Mouse (Mus musculus) embryo, embryonic 11 days (tissue): ENCODE results near the gene Snx29.

ENCODE experiments used
- DNase-seq: peaks from one replicate; pipeline ENCODE4 v3.0.0-alpha.2; 2015

Gene Snx29

GRCm38 (mm10) chr16:11747867-11748266, 425.2 kb downstream of the Snx29 start:
- no peak for DNase-seq

DNA sequence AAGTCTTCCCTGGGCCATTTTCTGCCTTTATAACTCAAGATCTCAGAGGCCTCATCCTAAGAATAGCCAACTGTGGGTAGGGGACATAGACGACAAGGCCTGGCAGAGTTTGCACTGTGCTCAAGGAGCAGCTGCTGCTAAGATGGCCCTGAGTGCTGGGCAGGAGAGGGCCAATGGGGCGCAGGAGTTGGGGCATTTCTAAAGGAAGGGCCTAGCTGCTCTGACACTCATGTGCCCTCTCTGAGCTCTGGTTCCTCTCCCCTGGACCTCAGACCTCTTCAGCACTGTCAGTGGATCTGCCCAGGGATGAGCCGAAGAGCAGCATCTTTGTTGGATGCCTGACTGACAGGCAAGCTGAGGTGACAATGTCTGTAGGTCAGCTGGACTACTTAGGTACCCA, 426.4 kb downstream of the Snx29 start:
- DNase-seq = no peak

GRCm38 (mm10) chr16:11750605-11751004, 427.9 kb downstream of the Snx29 start:
- no peak for DNase-seq

GRCm38 (mm10) chr16:11752557-11752956, 429.8 kb downstream of the Snx29 start:
- no peak for DNase-seq

- no peak for DNase-seq
Observed at GRCm38 (mm10) chr16:11753466-11753865, 430.8 kb downstream of the Snx29 start.

DNA sequence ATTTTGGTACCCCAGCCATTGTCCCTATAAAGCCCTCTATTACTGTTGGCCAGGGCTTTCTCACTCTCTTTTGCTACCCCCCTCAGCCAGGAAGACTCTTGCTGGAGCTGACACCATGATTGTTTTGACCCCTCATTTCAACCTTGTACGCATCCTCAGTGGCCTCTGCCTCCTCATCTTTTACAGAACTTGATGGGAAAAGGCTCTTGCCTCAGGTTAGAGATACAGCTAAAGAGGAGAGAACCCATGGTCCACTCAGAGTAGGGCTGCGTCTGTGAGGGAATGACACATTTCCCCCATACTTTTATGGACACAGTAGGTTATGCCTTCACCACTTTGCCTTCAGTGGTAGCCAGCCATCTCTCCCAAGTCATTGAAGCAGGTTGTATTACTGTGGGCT, 431.4 kb downstream of the Snx29 start:
- DNase-seq = no peak

DNA sequence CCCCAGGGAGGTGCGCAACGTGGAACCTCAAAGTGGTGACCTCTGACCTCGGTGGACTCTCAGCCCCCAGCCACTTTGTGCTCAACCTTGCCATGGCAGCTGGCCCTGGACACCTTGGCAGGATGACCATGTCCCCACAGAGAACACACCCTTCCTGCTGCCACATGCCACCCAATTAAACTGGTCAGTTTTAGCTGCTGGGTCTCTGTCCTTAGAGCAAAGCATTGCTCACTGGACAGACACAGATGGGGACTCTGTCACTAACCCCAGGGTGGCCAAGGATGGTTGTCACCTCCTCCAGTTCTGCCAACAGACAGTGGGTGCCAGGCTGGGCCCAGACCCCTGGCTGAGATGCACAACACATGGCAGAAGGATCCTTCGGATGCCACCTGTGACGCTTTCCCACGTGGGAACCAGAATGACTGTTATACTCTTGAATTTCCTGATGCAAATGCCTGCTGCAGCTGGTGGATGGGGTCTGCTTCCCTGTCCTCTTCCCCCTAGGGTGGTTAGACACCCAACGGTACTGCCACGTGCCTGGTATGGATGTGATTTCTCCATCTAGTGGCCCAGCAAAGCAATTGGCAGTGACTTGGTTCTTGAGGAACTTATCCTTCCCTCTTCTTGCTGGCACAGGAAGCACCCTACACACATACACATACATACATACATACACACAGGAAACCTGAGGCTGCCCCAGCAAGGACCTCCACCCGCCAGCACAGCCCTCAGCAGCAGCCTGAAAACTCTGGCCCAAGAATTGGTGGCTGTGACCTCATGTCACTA, 432.8 kb downstream of the Snx29 start:
- no peak for DNase-seq

GRCm38 (mm10) chr16:11756598-11757245, 434.0 kb downstream of the Snx29 start:
- DNase-seq = no peak

- DNase-seq = no peak
Observed at GRCm38 (mm10) chr16:11757471-11757870, 434.8 kb downstream of the Snx29 start.

- DNase-seq = no peak
Observed at GRCm38 (mm10) chr16:11757951-11758350, 435.2 kb downstream of the Snx29 start.

DNA sequence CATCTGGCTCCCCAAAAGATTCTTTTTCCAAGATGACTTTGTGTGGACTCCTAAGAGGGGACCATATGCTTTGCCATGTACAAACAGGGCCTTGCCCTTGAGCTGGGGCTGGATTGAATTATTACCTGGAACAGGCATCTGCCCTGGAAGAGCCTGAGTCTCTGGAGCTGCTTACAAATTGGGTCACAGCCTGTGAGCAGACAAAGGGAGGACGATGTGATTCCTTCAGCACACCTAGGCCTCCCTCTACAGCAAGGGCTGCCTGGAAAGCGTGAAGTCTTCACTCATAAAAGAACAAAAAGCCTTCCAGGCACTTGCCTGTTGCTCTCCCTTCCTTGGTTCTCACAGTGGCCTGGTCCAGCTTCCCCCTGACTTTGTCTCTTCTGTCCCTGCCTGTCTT, 449.6 kb downstream of the Snx29 start:
- no peak for DNase-seq

GRCm38 (mm10) chr16:11774321-11774720, 451.6 kb downstream of the Snx29 start:
- DNase-seq = no peak

DNA sequence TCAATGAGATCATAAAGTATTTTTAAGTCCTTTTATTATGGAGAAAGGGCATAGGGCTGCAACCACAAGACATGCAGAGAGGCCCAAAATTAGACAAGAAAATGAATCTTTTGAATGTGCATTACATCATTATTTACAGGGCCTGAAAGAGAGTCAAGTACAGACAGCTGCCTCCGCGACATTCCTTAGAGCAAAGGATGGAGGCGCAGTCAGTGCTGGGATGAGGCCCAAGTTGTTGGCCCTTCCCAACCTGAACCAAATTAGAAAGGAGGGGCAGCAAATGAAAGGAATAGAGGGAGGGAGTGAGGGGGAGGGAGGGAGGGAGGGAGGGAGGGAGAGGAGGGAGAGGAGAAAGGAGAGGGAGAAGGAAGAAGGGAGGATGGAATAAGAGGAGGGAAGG, 453.8 kb downstream of the Snx29 start:
- DNase-seq = no peak

DNA sequence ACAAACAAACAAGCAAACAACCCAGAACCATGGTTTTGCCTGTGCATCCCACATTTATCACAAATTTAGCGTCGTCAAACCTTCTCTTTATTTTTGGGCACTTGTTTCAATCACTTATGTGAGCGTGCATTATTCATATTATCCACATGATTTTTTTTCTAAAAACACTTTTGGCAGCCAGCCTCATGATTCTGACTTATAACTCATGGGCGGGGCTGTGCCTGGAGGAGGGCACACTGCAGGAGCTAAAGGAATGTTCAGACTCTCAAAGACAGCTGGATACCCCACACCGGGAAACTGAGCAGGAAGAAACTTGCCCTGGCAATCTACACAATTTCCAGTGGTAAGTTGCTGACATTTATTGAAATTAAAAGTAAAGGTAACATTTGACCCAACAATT, 455.5 kb downstream of the Snx29 start:
- no peak for DNase-seq

DNA sequence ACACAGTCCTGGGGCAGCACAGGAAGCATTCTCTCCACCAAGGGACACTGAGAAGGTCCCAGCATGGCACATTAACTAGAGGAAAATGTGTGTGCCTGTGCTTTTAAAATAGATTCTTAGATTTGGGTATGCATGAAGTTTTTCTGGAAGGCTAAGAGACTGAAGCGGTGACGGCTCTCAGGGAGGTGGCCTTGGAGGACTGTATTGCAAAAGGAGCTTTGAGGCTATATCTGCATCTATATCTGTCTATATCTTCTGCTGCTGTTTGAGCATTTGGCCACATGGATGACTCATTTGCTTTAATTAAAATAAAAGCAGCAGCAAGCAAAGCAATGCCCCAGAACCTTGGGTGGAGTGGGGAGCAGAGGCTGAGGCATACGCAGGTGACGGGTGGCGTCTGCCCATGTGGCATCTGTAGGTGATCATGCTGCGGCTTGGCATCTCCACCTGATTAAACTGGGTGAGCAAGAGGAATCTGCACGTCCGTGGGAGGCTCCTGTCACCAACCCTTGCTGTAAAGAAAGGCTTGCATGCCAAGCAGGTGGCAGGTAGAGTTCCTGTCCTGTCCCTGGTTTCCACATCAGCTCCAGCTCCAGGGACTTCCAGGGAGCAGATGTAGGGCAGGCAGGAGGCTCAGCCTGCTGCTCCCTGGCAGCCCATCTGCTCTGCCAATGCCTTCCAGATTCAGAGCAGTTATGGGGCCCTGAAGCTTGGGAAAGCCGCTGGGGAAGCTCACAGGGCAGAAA, 456.2 kb downstream of the Snx29 start:
- DNase-seq = no peak

DNA sequence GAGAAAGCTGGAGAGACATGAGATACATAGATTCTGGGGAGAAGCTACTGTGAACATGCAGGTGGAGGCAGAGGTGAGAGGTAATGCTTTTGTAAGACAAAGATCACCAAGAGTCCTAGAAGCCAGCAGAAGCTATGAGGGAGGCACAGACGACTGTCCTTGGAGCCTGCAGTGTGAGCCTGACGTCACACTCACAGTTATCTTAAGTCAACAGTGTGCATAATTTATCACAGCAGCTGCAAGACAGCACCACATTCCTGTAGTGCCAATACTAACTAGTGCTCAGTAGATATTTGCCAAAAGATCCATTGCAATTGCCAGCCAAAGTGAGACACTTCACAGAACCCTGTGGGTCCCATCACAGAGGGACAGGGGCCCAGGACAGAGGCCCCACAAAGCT, 459.4 kb downstream of the Snx29 start:
- DNase-seq = no peak

DNA sequence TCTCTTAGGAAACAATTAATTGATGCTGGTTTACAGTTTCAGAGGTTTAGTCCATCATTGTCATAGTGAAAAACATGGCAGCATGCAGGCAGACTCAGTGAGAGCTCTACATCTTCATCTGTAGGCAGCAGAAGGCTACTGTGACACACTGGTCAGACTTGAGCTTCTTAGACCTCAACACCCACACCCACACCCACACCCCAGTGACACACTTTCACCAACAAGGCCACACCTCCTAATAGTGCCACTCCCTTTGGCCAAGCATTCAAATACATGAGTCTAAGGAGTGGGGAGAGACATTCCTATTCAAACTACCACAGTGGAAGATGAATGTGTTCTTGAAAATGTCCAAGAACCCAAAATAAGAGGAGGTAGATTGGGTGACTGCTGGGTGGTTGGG, 460.6 kb downstream of the Snx29 start:
- DNase-seq = no peak

DNA sequence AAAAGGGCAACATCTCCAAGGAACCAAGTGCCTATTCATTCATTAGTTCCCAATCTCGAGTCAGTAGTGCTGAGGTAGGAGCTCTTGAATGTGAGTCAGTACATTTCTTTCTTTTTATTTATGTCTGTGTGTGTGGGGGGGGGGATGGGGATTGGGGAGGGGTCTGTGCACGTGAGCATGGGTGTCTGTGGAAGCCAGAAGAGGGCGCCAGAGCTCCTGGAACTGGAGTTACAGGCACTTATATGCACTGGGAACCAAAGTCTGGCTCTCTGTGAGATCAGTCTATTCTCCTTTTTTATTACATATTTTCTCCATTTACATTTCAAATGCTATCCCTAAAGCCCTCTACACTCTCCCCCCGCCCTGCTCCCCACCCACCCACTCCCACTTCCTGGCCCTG, 461.6 kb downstream of the Snx29 start:
- DNase-seq = no peak

DNA sequence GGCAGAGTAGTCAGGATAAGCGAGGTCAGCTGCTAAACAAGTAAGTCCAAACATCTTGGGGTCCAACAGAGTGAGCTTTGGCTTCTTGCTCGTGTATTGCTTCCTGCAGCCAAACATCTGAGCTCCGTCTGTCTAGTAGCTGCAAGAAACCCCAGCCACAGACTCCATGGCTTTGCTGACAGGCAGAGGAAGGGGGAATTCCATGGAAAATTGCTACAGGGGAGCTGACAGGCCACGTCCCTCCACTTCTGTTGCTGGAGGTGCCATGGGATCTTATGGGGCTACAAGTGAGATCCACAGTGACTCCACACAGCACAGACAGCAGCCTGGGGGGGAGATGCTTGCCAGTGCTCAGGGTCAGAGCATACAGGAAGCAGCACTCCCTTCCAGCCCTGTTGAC, 463.1 kb downstream of the Snx29 start:
- no peak for DNase-seq

DNA sequence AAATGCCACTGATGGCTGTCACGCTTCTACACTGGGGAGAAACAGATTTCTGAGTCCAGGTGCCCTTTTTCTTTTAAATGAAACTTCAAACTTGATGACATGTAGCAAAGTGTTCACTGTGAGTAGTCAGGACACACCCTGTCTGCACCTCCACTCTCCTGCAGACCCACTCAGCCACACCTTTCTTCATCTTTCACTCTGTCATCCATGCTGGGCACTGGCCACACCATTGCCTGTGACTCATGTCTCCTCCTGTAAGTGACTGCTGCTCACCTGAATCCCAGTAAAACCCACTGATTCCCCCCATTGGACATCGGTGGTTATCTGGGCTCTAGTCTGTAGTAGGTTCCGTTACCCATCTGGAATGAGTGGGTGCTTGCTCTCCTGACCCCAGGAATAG, 467.8 kb downstream of the Snx29 start:
- DNase-seq = no peak

DNA sequence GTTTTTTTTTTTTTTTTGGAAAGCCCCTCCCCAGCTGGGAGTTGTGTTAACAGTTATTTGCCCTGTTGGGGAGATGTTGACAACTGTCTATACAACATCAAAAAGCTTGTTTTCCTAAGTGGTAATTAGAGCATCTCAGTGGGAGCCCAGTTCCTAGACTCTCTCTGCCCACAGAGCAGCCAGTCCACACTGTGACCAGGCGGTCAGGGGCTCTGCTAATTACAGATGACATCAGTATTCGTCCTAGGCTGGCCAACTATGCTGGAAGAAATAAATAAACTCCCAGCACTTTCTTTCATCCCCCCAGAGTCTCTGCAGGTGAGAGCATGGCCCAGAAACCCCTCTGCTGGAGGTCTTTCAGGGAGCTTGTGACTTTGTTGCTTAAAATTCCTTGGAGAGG, 470.7 kb downstream of the Snx29 start:
- DNase-seq = no peak

DNA sequence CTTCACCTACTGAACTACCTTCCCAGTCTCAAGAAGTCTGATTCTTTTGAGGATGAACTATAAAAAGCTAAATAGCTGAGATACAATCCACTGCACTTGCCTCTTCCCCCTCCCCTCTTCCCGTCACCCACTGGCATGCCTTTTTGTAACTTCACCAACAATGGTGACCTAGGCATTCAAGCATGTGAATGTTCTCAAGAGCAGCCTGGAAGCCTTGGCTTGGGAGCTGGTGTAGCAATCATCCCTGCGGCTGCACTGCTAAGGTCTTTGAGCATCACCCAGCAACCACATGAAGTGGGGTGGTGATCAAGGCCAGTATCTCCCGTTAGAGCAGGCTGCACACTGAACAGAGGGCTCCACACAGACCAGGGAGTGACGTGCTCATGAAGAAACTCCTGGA, 471.9 kb downstream of the Snx29 start:
- DNase-seq = no peak

- DNase-seq = no peak
Observed at GRCm38 (mm10) chr16:11795758-11796460, 473.2 kb downstream of the Snx29 start.
